Mouse (Mus musculus): ENCODE results near the gene Ngb. TPM values are rescaled to one million over a fixed set of nuclear protein-coding genes. Genes with fewer than 3 reads are reported as not detected.

Ngb gene
- polyA plus RNA-seq (2014; fragmentation: Illumina TruSeq; extraction: RNeasy Lipid Tissue Mini Kit (QIAGEN cat#74804); ENCODE audit: low read depth, low replicate concordance): not detected

GRCm38 (mm10) chr12:87102165-87102631 lies at the start of gene Ngb:
TSS of gene Ngb (minus strand) at chr12:87102539.

GRCm38 (mm10) chr12:87147395-87148089 lies 45.2 kb upstream of the Ngb start, which contains the start of gene Pomt2:
TSS of gene Pomt2 (minus strand) at chr12:87147968.

GRCm38 (mm10) chr12:87146966-87147365 lies 44.6 kb upstream of the Ngb start, which contains the start of gene Gstz1:
TSS of gene Gstz1 (plus strand) at chr12:87147165.

Other genes starting within 250 kb of the Ngb start
- gene Irf2bpl, start 217.7 kb downstream of the Ngb start, polyA plus RNA-seq (2014; fragmentation: Illumina TruSeq; extraction: RNeasy Lipid Tissue Mini Kit (QIAGEN cat#74804); ENCODE audit: low read depth, low replicate concordance): 23.8 TPM
- 38.8 TPM for gene Cipc, start 155.5 kb downstream of the Ngb start, polyA plus RNA-seq (2014; fragmentation: Illumina TruSeq; extraction: RNeasy Lipid Tissue Mini Kit (QIAGEN cat#74804); ENCODE audit: low read depth, low replicate concordance)
- gene Zdhhc22, start 112.1 kb downstream of the Ngb start, polyA plus RNA-seq (2014; fragmentation: Illumina TruSeq; extraction: RNeasy Lipid Tissue Mini Kit (QIAGEN cat#74804); ENCODE audit: low read depth, low replicate concordance): not detected
- 0.55 TPM for gene Tmem63c, start 81.2 kb downstream of the Ngb start, polyA plus RNA-seq (2014; fragmentation: Illumina TruSeq; extraction: RNeasy Lipid Tissue Mini Kit (QIAGEN cat#74804); ENCODE audit: low read depth, low replicate concordance)
- gene Gstz1, start 44.6 kb upstream of the Ngb start, polyA plus RNA-seq (2014; fragmentation: Illumina TruSeq; extraction: RNeasy Lipid Tissue Mini Kit (QIAGEN cat#74804); ENCODE audit: low read depth, low replicate concordance): 66.3 TPM
- gene Pomt2, start 45.4 kb upstream of the Ngb start, polyA plus RNA-seq (2014; fragmentation: Illumina TruSeq; extraction: RNeasy Lipid Tissue Mini Kit (QIAGEN cat#74804); ENCODE audit: low read depth, low replicate concordance): 10.7 TPM
- gene Samd15, start 97.2 kb upstream of the Ngb start, polyA plus RNA-seq (2014; fragmentation: Illumina TruSeq; extraction: RNeasy Lipid Tissue Mini Kit (QIAGEN cat#74804); ENCODE audit: low read depth, low replicate concordance): not detected
- gene Tmed8, start 97.9 kb upstream of the Ngb start, polyA plus RNA-seq (2014; fragmentation: Illumina TruSeq; extraction: RNeasy Lipid Tissue Mini Kit (QIAGEN cat#74804); ENCODE audit: low read depth, low replicate concordance): 5.4 TPM
- gene Noxred1, start 136.2 kb upstream of the Ngb start, polyA plus RNA-seq (2014; fragmentation: Illumina TruSeq; extraction: RNeasy Lipid Tissue Mini Kit (QIAGEN cat#74804); ENCODE audit: low read depth, low replicate concordance): 1.3 TPM
- 32.3 TPM for gene Vipas39, start 163.7 kb upstream of the Ngb start, polyA plus RNA-seq (2014; fragmentation: Illumina TruSeq; extraction: RNeasy Lipid Tissue Mini Kit (QIAGEN cat#74804); ENCODE audit: low read depth, low replicate concordance)
- gene Ahsa1, start 163.9 kb upstream of the Ngb start, polyA plus RNA-seq (2014; fragmentation: Illumina TruSeq; extraction: RNeasy Lipid Tissue Mini Kit (QIAGEN cat#74804); ENCODE audit: low read depth, low replicate concordance): 181 TPM
- not detected for gene Ism2, start 197.2 kb upstream of the Ngb start, polyA plus RNA-seq (2014; fragmentation: Illumina TruSeq; extraction: RNeasy Lipid Tissue Mini Kit (QIAGEN cat#74804); ENCODE audit: low read depth, low replicate concordance)

Data from heart, adult 10 weeks (tissue).